Mouse (Mus musculus): ENCODE data around the gene Pcbp2. TPM values are rescaled to one million over a fixed set of nuclear protein-coding genes. Genes with fewer than 3 reads are reported as not detected.

Gene Pcbp2
- polyA plus RNA-seq, 1 experiment from 2014 or later: 154 TPM

DNA sequence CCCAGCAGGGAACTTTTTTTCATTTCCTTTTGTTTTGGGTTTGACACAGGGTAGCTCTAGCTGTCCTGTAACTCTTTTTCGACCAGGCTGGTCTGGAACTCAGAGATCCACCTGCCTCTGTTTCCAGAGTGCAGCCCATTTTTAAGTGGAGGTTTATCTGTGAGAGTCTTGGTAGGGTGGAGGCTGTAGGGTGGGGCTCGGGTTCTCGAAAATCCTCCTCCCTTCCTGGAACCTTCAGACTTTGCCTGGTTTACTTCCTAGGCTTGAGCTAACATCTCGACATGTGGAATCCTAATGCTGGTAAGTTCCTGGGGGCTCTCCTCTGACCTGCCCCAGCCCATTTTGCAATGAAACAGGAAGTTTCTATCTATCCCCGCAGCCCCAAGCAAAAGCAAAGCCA lies 10.5 kb upstream of the Pcbp2 start:
- no peaks in the 10 kb centered on the region for H3K27me3 ChIP-seq (replicated peaks; ENCODE audit: insufficient read depth, low read length)
- WGBS: 49% methylated on average over 5 of the region's 5 CpGs
- no peak for TF ChIP-seq CTCF (IDR thresholded peaks at IDR 0.05)
- TF ChIP-seq EP300 (IDR thresholded peaks at IDR 0.05): no peak
- no peaks in the 10 kb centered on the region for H3K36me3 ChIP-seq (ENCODE audit: insufficient read depth, low read length)
- H3K4me1 ChIP-seq (ENCODE audit: insufficient read depth, low read depth, low read length): no peaks in the 10 kb centered on the region
- no peak for ATAC-seq
- no peaks in the 10 kb centered on the region for H3K9me3 ChIP-seq (ENCODE audit: low read length)
- H3K4me3 ChIP-seq (ENCODE audit: low read depth, low read length): no peak overlapping the region
- no peak overlapping the region for H3K27ac ChIP-seq (ENCODE audit: low read length)
- H3K9ac ChIP-seq (replicated peaks; ENCODE audit: low read depth): no peak overlapping the region
- H3K4me2 ChIP-seq (replicated peaks; ENCODE audit: low read depth, low read length): peak overlapping the region; percentile 51
- no peak for DNase-seq (ENCODE audit: low spot score)

GRCm38 (mm10) chr15:102460409-102460808 lies 9.9 kb upstream of the Pcbp2 start:
- no peak overlapping the region for H3K27ac ChIP-seq (ENCODE audit: low read length)
- H3K4me1 ChIP-seq (ENCODE audit: insufficient read depth, low read depth, low read length): no peaks in the 10 kb centered on the region
- 75% methylated on average over 12 of the region's 12 CpGs for WGBS
- H3K36me3 ChIP-seq (ENCODE audit: insufficient read depth, low read length): no peaks in the 10 kb centered on the region
- peak overlapping the region; percentile 51; the same call in 1 of the 2 replicates for H3K4me2 ChIP-seq (replicated peaks; ENCODE audit: low read depth, low read length)
- H3K4me3 ChIP-seq (ENCODE audit: low read depth, low read length): no peak overlapping the region
- no peaks in the 10 kb centered on the region for H3K9me3 ChIP-seq (ENCODE audit: low read length)
- H3K9ac ChIP-seq (replicated peaks; ENCODE audit: low read depth): no peak overlapping the region
- DNase-seq (ENCODE audit: low spot score) (no peak), ATAC-seq (no peak)
- no peaks in the 10 kb centered on the region for H3K27me3 ChIP-seq (replicated peaks; ENCODE audit: insufficient read depth, low read length)
- TF ChIP-seq EP300 (IDR thresholded peaks at IDR 0.05) (no peak), CTCF (IDR thresholded peaks at IDR 0.05) (no peak)

- no peak overlapping the region for H3K9ac ChIP-seq (replicated peaks; ENCODE audit: low read depth)
- H3K4me2 ChIP-seq (replicated peaks; ENCODE audit: low read depth, low read length): no peak overlapping the region; the same call in 1 of the 2 replicates
- no peaks in the 10 kb centered on the region for H3K36me3 ChIP-seq (ENCODE audit: insufficient read depth, low read length)
- no peak for ATAC-seq
- no peaks in the 10 kb centered on the region for H3K27me3 ChIP-seq (replicated peaks; ENCODE audit: insufficient read depth, low read length)
- TF ChIP-seq EP300 (IDR thresholded peaks at IDR 0.05) (no peak), CTCF (IDR thresholded peaks at IDR 0.05) (no peak)
- WGBS: 50% methylated on average over 4 of the region's 4 CpGs
- no peak for DNase-seq (ENCODE audit: low spot score)
- no peak overlapping the region for H3K4me3 ChIP-seq (ENCODE audit: low read depth, low read length)
- H3K9me3 ChIP-seq (ENCODE audit: low read length): no peaks in the 10 kb centered on the region
- H3K27ac ChIP-seq (ENCODE audit: low read length): no peak overlapping the region
- no peaks in the 10 kb centered on the region for H3K4me1 ChIP-seq (ENCODE audit: insufficient read depth, low read depth, low read length)
Observed at GRCm38 (mm10) chr15:102460971-102461370, 9.4 kb upstream of the Pcbp2 start.

DNA sequence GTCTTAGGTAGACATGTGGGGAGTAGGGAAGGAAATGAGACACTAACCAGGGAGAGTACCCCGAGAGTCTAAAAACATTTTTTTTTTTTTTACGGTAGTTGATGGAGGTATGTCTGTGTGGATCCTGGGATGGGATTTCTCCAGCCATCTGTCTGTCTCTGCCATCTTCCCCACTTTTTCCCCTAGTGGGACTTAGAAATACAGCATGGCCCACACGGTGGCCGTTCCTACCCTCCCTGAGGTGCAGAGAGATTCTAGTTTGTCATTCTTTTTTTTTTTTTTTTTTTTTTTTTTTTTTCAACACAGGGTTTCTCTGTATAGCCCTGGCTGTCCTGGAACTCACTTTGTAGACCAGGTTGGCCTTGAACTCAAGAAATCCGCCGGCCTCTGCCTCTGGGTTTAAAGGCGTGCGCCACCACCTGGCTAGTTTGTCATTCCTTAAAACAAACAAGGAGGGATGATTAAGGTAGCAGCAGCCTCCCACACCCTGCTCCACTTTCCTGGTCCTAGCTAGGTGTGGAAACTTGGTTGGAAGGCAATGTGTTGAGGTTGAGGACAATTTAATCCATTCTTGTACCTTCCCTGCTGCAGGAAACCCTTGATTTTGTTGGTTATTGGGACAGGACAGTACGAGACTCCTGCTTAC lies 8.8 kb upstream of the Pcbp2 start:
- DNase-seq (ENCODE audit: low spot score): no peak
- H3K9ac ChIP-seq (replicated peaks; ENCODE audit: low read depth): no peak overlapping the region
- no peaks in the 10 kb centered on the region for H3K36me3 ChIP-seq (ENCODE audit: insufficient read depth, low read length)
- H3K9me3 ChIP-seq (ENCODE audit: low read length): no peaks in the 10 kb centered on the region
- no peaks in the 10 kb centered on the region for H3K27me3 ChIP-seq (replicated peaks; ENCODE audit: insufficient read depth, low read length)
- no peak overlapping the region for H3K4me3 ChIP-seq (ENCODE audit: low read depth, low read length)
- no peak for ATAC-seq
- no peak overlapping the region for H3K4me2 ChIP-seq (replicated peaks; ENCODE audit: low read depth, low read length)
- H3K27ac ChIP-seq (ENCODE audit: low read length): no peak overlapping the region
- WGBS: 75% methylated on average over 9 of the region's 9 CpGs
- no peaks in the 10 kb centered on the region for H3K4me1 ChIP-seq (ENCODE audit: insufficient read depth, low read depth, low read length)
- TF ChIP-seq CTCF (IDR thresholded peaks at IDR 0.05): no peak
- TF ChIP-seq EP300 (IDR thresholded peaks at IDR 0.05): no peak

- no peak overlapping the region for H3K27ac ChIP-seq (ENCODE audit: low read length)
- TF ChIP-seq CTCF (IDR thresholded peaks at IDR 0.05): peak; percentile 67
- no peak for TF ChIP-seq EP300 (IDR thresholded peaks at IDR 0.05)
- DNase-seq (ENCODE audit: low spot score) (no peak), ATAC-seq (no peak)
- no peak overlapping the region for H3K4me3 ChIP-seq (ENCODE audit: low read depth, low read length)
- no peaks in the 10 kb centered on the region for H3K27me3 ChIP-seq (replicated peaks; ENCODE audit: insufficient read depth, low read length)
- H3K9me3 ChIP-seq (ENCODE audit: low read length): no peaks in the 10 kb centered on the region
- H3K4me2 ChIP-seq (replicated peaks; ENCODE audit: low read depth, low read length): no peak overlapping the region
- no peaks in the 10 kb centered on the region for H3K36me3 ChIP-seq (ENCODE audit: insufficient read depth, low read length)
- no peaks in the 10 kb centered on the region for H3K4me1 ChIP-seq (ENCODE audit: insufficient read depth, low read depth, low read length)
- H3K9ac ChIP-seq (replicated peaks; ENCODE audit: low read depth): no peak overlapping the region
Observed at GRCm38 (mm10) chr15:102463666-102464065, 6.7 kb upstream of the Pcbp2 start.

DNA sequence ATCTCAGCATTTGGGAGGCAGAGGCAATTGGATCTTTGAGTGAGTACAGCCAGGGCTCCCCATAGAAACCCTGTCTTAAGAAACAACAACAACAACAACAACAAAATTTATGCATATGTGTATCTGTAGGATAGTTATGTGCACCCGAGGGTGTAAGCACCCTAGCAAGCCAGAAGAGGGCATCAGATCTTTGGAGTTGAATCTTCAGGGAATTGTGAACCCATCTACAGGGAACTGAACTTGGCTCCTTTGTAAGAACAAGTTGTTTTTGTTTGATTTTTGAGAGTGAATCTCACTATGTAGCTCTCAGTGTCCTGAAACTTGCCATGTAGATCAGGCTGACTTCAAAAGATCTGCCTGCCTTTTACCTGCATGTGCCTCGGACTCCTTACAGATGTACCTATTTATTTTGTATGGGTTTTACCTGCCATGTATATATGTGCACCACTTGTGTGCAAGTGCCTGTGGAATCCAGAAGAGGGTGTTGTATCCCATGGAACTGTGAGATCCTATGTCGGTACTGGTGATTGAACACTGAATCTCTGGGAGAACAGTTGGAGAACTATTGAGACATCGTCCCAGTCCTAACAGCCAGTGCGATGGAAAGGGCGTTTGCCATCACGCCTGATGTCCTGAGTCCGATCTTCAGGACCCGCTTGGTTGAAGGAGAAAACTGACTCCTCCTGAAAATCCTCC lies 1.5 kb upstream of the Pcbp2 start:
- 98% methylated on average over 9 of the region's 9 CpGs for WGBS
- H3K36me3 ChIP-seq (ENCODE audit: insufficient read depth, low read length): no peaks in the 10 kb centered on the region
- DNase-seq (ENCODE audit: low spot score) (no peak), ATAC-seq (no peak)
- H3K27ac ChIP-seq (ENCODE audit: low read length): no peak overlapping the region
- peaks cover 3% of the 10 kb centered on the region; the same call in 1 of the 2 replicates for H3K4me1 ChIP-seq (ENCODE audit: insufficient read depth, low read depth, low read length)
- H3K27me3 ChIP-seq (replicated peaks; ENCODE audit: insufficient read depth, low read length): no peaks in the 10 kb centered on the region
- no peak overlapping the region for H3K4me3 ChIP-seq (ENCODE audit: low read depth, low read length)
- TF ChIP-seq EP300 (IDR thresholded peaks at IDR 0.05) (no peak), CTCF (IDR thresholded peaks at IDR 0.05) (no peak)
- no peak overlapping the region for H3K4me2 ChIP-seq (replicated peaks; ENCODE audit: low read depth, low read length)
- H3K9ac ChIP-seq (replicated peaks; ENCODE audit: low read depth): no peak overlapping the region
- no peaks in the 10 kb centered on the region for H3K9me3 ChIP-seq (ENCODE audit: low read length)

Measured in lung, postnatal 0 days (tissue).